Mouse (Mus musculus) layer of hippocampus, adult 6 months (tissue): ENCODE measurements around the gene Rnf220. TPM values are rescaled to one million over a fixed set of nuclear protein-coding genes. Genes with fewer than 3 reads are reported as not detected.

Source experiments
- long read RNA-seq, 2 experiments: library from polyadenylated mRNA; unstranded; transcript quantifications; one replicate each; pipeline ENCODE4 v2.0.0; 2019 to 2020
- polyA plus RNA-seq: library from polyadenylated mRNA; unstranded; fragments of <200 nt; fragmentation: Nextera tagmentation; gene quantifications from 2 replicates; pipeline ENCODE4 v1.2.3, GENCODE M21; 2021

The Rnf220 gene
- 30.8 and 33.0 TPM in 2 replicates for polyA plus RNA-seq
- long read RNA-seq, experiment 1, partial matches to known transcripts, result 22 of 44 reads
- long read RNA-seq, experiment 1, other reads (novel, unspliced or antisense), result 21 of 44 reads
- long read RNA-seq, experiment 2, transcript Rnf220-201 (15 exons, 3,029 nt), result major isoform, 8 of 72 reads
- long read RNA-seq, experiment 2, partial matches to known transcripts, result 36 of 72 reads
- long read RNA-seq, experiment 2, other reads (novel, unspliced or antisense), result 25 of 72 reads

GRCm38 (mm10) chr4:117496482-117497165, at the start of gene Rnf220:
Gene Rnf220 (minus strand): TSS chr4:117497052.

GRCm38 (mm10) chr4:117251801-117252316, 245.0 kb downstream of the Rnf220 start, which contains the start of the genes Tmem53 and Armh1:
Gene Tmem53 (plus strand): TSS chr4:117251951.
Gene Armh1 (minus strand): TSS chr4:117252125.

Other genes with a start within 250 kb of the Rnf220 start
- 11.5 and 16.4 TPM in 2 replicates for gene Tmem53, start 245.1 kb downstream of the Rnf220 start, polyA plus RNA-seq
- 1.2 and 1.3 TPM in 2 replicates for gene Armh1, start 244.9 kb downstream of the Rnf220 start, polyA plus RNA-seq
- 165 and 173 TPM in 2 replicates for gene Eri3, start 53.3 kb upstream of the Rnf220 start, polyA plus RNA-seq
- gene Dmap1, start 185.2 kb upstream of the Rnf220 start, polyA plus RNA-seq, result 40.3 and 44.6 TPM in 2 replicates
- not detected in 2 replicates for gene Gm12845, start 227.4 kb upstream of the Rnf220 start, polyA plus RNA-seq